Mouse (Mus musculus) retina, postnatal 7 days (tissue): ENCODE measurements around the gene Wdr86.
A peak's percentile ranks its signal among the peaks of the same experiment; 100 is the strongest.
"Not testable (repeated sequence)": the region's sequence is repeated elsewhere in the genome, so short reads cannot be mapped to it uniquely, and the experiment has no call there.

Experiments
- DNase-seq: peaks from one replicate; pipeline ENCODE4 v3.0.0-alpha.2; 2012; ENCODE audit warnings: low read depth, low spot score

Gene Wdr86

GRCm38 (mm10) chr5:24730488-24730871 is at the start of gene Wdr86:
TSS of gene Wdr86 (minus strand) at chr5:24730727.
- DNase-seq, result no peak

GRCm38 (mm10) chr5:24779881-24780512 is 49.5 kb upstream of the Wdr86 start:
- peak; percentile 17 for DNase-seq

- DNase-seq, result no peak
Observed at GRCm38 (mm10) chr5:24779321-24779720, 48.8 kb upstream of the Wdr86 start.

- DNase-seq, result no peak
Observed at GRCm38 (mm10) chr5:24778843-24779140, 48.3 kb upstream of the Wdr86 start.

- DNase-seq, result no peak
Observed at GRCm38 (mm10) chr5:24778082-24778842, 47.7 kb upstream of the Wdr86 start.

- DNase-seq, result no peak
Observed at GRCm38 (mm10) chr5:24776681-24777080, 46.2 kb upstream of the Wdr86 start.

- DNase-seq, result not testable (repeated sequence)
Observed at GRCm38 (mm10) chr5:24774549-24774948, 44.0 kb upstream of the Wdr86 start.

GRCm38 (mm10) chr5:24757816-24758215 is 27.3 kb upstream of the Wdr86 start, which contains the start of gene Crygn:
TSS of gene Crygn (minus strand) at chr5:24758008.
- no peak for DNase-seq

GRCm38 (mm10) chr5:24756931-24757330 is 26.4 kb upstream of the Wdr86 start:
- DNase-seq, result no peak

GRCm38 (mm10) chr5:24752175-24752498 is 21.6 kb upstream of the Wdr86 start:
- no peak for DNase-seq

- no peak for DNase-seq
Observed at GRCm38 (mm10) chr5:24751305-24752174, 21.0 kb upstream of the Wdr86 start.

GRCm38 (mm10) chr5:24750321-24751304 is 20.1 kb upstream of the Wdr86 start:
- peak; percentile 83 for DNase-seq

GRCm38 (mm10) chr5:24749731-24750130 is 19.2 kb upstream of the Wdr86 start:
- DNase-seq, result no peak

GRCm38 (mm10) chr5:24747533-24747932 is 17.0 kb upstream of the Wdr86 start:
- DNase-seq, result no peak

GRCm38 (mm10) chr5:24743956-24744355 is 13.4 kb upstream of the Wdr86 start:
- DNase-seq, result no peak

GRCm38 (mm10) chr5:24741172-24741885 is 10.8 kb upstream of the Wdr86 start:
- DNase-seq, result no peak

GRCm38 (mm10) chr5:24739141-24739753 is 8.7 kb upstream of the Wdr86 start:
- no peak for DNase-seq

GRCm38 (mm10) chr5:24738517-24738916 is 8.0 kb upstream of the Wdr86 start:
- DNase-seq, result no peak

GRCm38 (mm10) chr5:24737595-24737994 is 7.1 kb upstream of the Wdr86 start:
- DNase-seq, result no peak

GRCm38 (mm10) chr5:24733771-24734426 is 3.4 kb upstream of the Wdr86 start:
- no peak for DNase-seq
